Mouse (Mus musculus): ENCODE results near the gene Tcea2.

DNA sequence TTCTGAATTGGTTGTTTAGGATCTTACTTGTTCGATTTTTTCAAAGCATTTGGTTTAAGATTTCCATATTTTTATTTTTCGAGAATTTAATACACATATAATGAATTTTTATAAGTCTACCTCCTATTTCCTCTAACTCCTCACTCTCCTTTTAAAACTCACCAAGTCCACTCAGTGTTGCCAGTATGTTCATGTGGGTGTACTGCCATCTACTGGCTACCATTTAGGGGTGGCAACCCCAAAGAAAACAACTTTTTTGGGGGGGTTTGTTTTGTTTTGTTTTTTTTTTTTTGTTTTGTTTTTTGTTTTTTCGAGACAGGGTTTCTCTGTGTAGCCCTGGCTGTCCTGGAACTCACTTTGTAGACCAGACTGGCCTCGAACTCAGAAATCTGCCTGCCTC is 26.6 kb downstream of the Tcea2 start:
- TF ChIP-seq CTCF (IDR thresholded peaks at IDR 0.05; ENCODE audit: low read depth) (peak; percentile 60), EP300 (IDR thresholded peaks at IDR 0.05; ENCODE audit: low read depth) (no peak)
